Mouse (Mus musculus) liver, adult 2 months (tissue): ENCODE measurements around the gene Dlgap1.

Experiments
- CTCF ChIP-seq: fragments of 200-500 bp; IDR thresholded peaks from 2 replicates; pipeline ENCODE4 v1.5.1; 2011; ENCODE audit warnings: low read depth, low read length, control low read depth
- POLR2A ChIP-seq: fragments of 200-500 bp; IDR thresholded peaks from 2 replicates; pipeline ENCODE4 v1.6.1; 2011; ENCODE audit warnings: low read length, control low read depth; ENCODE audit not compliant: insufficient read depth; ENCODE audit errors: extremely low read depth

DNA sequence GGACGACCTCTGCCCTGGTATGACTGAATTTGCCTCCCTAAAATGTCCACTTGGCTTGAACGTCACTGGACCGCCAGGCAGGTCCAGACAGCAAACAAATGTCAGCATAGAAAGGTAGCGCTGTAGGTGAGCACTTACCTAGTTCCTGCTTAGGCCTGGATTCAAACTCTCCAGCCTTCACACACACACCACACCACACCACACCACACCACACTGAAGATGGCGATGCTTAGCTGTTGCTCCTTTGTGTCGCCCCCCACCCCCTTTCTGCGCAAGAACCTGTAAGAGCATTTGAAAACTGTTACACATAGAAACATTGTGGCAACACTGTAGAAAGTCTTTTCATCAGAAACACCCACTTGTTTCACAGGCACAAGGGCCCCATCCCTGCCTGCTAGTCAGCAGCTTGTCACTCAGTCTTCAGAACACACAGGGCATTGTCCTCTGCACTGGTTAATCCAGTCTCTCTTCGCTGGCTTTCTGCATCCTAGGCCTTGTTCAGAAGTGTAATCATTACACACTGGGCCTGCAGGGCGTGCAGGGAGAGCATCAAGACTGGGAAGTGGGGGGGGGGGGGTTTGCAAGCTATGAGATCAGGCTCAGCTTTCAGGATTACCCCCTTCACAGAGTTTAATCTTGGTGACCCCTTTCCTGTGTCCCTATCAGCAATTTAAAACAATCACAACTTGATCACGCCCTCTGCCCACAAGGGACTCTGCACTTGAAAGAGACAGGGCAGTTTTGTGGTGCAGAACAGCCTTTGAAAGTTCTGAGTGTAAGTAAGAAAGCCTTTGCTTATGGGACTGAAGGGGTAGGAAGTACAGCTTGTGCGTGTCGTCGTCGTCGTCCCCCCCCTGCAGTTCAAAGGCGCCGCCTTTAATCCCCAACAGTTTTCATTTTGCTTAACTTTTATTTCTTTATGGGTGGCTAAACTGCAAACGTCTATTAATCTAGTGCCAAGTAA is 812.1 kb downstream of the Dlgap1 start:
- TF ChIP-seq POLR2A (no peak), CTCF (no peak)
